Mouse (Mus musculus): Measurements from ENCODE around the gene Snn. TPM values are rescaled to one million over a fixed set of nuclear protein-coding genes. Genes with fewer than 3 reads are reported as not detected.

The Snn gene
- total and polyA plus RNA-seq, 3 experiments: 34.0 to 93.8 (median 53.1) TPM

- TF ChIP-seq NELFE (IDR thresholded peaks at IDR 0.05; ENCODE audit: low read depth, low read length) (peak; percentile 87), HCFC1 (IDR thresholded peaks at IDR 0.05; ENCODE audit: low read depth, low read length) (peak; percentile 55), NRF1 (IDR thresholded peaks at IDR 0.05; ENCODE audit: low read depth, low read length) (peak; percentile 30; the same call in 1 of the 2 replicates), ZNF384 (IDR thresholded peaks at IDR 0.05; ENCODE audit: low read depth, low read length) (no peak), MAFK (IDR thresholded peaks at IDR 0.05; ENCODE audit: insufficient replicate concordance, low read length) (no peak), IRF4 (IDR thresholded peaks at IDR 0.05; ENCODE audit: low read depth, low read length) (peak; percentile 84), USF1 (IDR thresholded peaks at IDR 0.05; ENCODE audit: low read depth, low read length) (peak; percentile 70), GABPA (IDR thresholded peaks at IDR 0.05; ENCODE audit: insufficient replicate concordance, low read depth, low read length) (no peak), RCOR1 (conservative IDR thresholded peaks at IDR 0.05; ENCODE audit: low read depth, low read length) (0 out of 2 replicates have a peak, but pooled peaks have one; percentile 78), PAX5 (IDR thresholded peaks at IDR 0.05; ENCODE audit: low read length) (no peak), ETS1 (conservative IDR thresholded peaks at IDR 0.05; ENCODE audit: low read depth, low read length) (peak; percentile 50), BHLHE40 (IDR thresholded peaks at IDR 0.05; ENCODE audit: low read depth, low read length) (peak; percentile 74)
These were observed 24.8 kb upstream of the Snn start (continued) for GRCm38 (mm10) chr16:11035790-11036431.

GRCm38 (mm10) chr16:11040603-11041002 lies 20.1 kb upstream of the Snn start:
- Histone ChIP-seq H3K9ac (ENCODE audit: insufficient read depth, low read depth) (no peak overlapping the region), H3K27ac (ENCODE audit: insufficient read depth, low read depth) (no peak overlapping the region)

GRCm38 (mm10) chr16:11043239-11043638 lies 17.5 kb upstream of the Snn start:
- TF ChIP-seq ETS1 (conservative IDR thresholded peaks at IDR 0.05; ENCODE audit: low read depth, low read length): no peak
- no peak for TF ChIP-seq PAX5 (IDR thresholded peaks at IDR 0.05; ENCODE audit: low read length)
- no peak for TF ChIP-seq USF2 (conservative IDR thresholded peaks at IDR 0.05; ENCODE audit: low read depth, low read length)
- no peak for TF ChIP-seq JUN (IDR thresholded peaks at IDR 0.05; ENCODE audit: insufficient read depth, low read depth, low read length)
- TF ChIP-seq UBTF (IDR thresholded peaks at IDR 0.05; ENCODE audit: low read depth, low read length): no peak
- no peak for TF ChIP-seq RCOR1 (conservative IDR thresholded peaks at IDR 0.05; ENCODE audit: low read depth, low read length)
- TF ChIP-seq POLR2A (IDR thresholded peaks at IDR 0.05; ENCODE audit: low read depth, low read length): no peak
- TF ChIP-seq KAT2A (IDR thresholded peaks at IDR 0.05; ENCODE audit: insufficient replicate concordance, low read length): no peak
- Histone ChIP-seq H3K4me2 (ENCODE audit: insufficient read depth, low read depth, poor library complexity, severe bottlenecking) (no peak overlapping the region), H3K27me3 (replicated peaks) (no peaks in the 10 kb centered on the region), H3K9me3 (replicated peaks; ENCODE audit: low read length) (no peaks in the 10 kb centered on the region), H3K79me2 (replicated peaks; ENCODE audit: control insufficient read depth, extremely low read depth, insufficient read depth, poor library complexity, severe bottlenecking) (no peaks in the 10 kb centered on the region), H3K4me3 (replicated peaks in 1 of 3; ENCODE audit: low read depth in 2 of 3, low read length in 2 of 3, poor library complexity in 1 of 3) (no peak overlapping the region), H3K27ac (ENCODE audit: insufficient read depth, low read depth) (no peak overlapping the region), H3K4me1 (ENCODE audit: control insufficient read depth in 1 of 2, insufficient read depth in 2 of 2) (peaks cover 3 to 22% of the 10 kb centered on the region in 2 experiments), H3K9ac (ENCODE audit: insufficient read depth, low read depth) (no peak overlapping the region), H3K36me3 (replicated peaks in 1 of 2; ENCODE audit: control insufficient read depth in 1 of 2, insufficient read depth in 1 of 2, low read length in 1 of 2) (peaks cover 0 to 7% of the 10 kb centered on the region in 2 experiments)
- dilution Hi-C loops (cut with MboI; ENCODE audit: extremely low pct_ligation_motif_present, extremely low pct_unique_long_range_greater_than_20kb, low sequenced_read_pairs) (no loop called here), in situ Hi-C loops (cut with MboI; ENCODE audit: low pct_ligation_motif_present, low pct_unique_long_range_greater_than_20kb, low sequenced_read_pairs) (loop anchor here (10.0 kb wide), 1 partner anchor 52 kb away; no protein-coding TSS in a partner anchor)
- no peak for DNase-seq (ENCODE audit: extremely low read depth)

More at GRCm38 (mm10) chr16:11040603-11041002, 20.1 kb upstream of the Snn start:
- no peaks in the 10 kb centered on the region for H3K36me3 ChIP-seq (replicated peaks in 1 of 2; ENCODE audit: control insufficient read depth in 1 of 2, insufficient read depth in 1 of 2, low read length in 1 of 2)
- no peak for DNase-seq (ENCODE audit: extremely low read depth)
- in situ Hi-C loops (cut with MboI; ENCODE audit: low pct_ligation_motif_present, low pct_unique_long_range_greater_than_20kb, low sequenced_read_pairs): loop anchor here (10.0 kb wide), 1 partner anchor 54 kb away; no protein-coding TSS in a partner anchor
- H3K79me2 ChIP-seq (replicated peaks; ENCODE audit: control insufficient read depth, extremely low read depth, insufficient read depth, poor library complexity, severe bottlenecking): no peaks in the 10 kb centered on the region
- peaks cover 9 to 36% of the 10 kb centered on the region in 2 experiments for H3K4me1 ChIP-seq (ENCODE audit: control insufficient read depth in 1 of 2, insufficient read depth in 2 of 2)
- H3K4me2 ChIP-seq (ENCODE audit: insufficient read depth, low read depth, poor library complexity, severe bottlenecking): no peak overlapping the region
- TF ChIP-seq EP300 (IDR thresholded peaks at IDR 0.05; ENCODE audit: low read length) (peak; percentile 20; the same call in 1 of the 2 replicates), TCF12 (IDR thresholded peaks at IDR 0.05; ENCODE audit: low read depth, low read length) (peak; percentile 56), POLR2AphosphoS2 (IDR thresholded peaks at IDR 0.05; ENCODE audit: low read depth, low read length) (no peak), ETS1 (conservative IDR thresholded peaks at IDR 0.05; ENCODE audit: low read depth, low read length) (peak; percentile 35; the same call in 1 of the 2 replicates)
- H3K9me3 ChIP-seq (replicated peaks; ENCODE audit: low read length): no peaks in the 10 kb centered on the region
- no peaks in the 10 kb centered on the region for H3K27me3 ChIP-seq (replicated peaks)
- no peak overlapping the region for H3K4me3 ChIP-seq (replicated peaks in 1 of 3; ENCODE audit: low read depth in 2 of 3, low read length in 2 of 3, poor library complexity in 1 of 3)
- dilution Hi-C loops (cut with MboI; ENCODE audit: extremely low pct_ligation_motif_present, extremely low pct_unique_long_range_greater_than_20kb, low sequenced_read_pairs): no loop called here

Measured in CH12.LX (cell line).